Mouse (Mus musculus) retina, postnatal 7 days (tissue): Measurements from ENCODE around the gene Prrx2.

Source experiments
- DNase-seq: peaks from one replicate; pipeline ENCODE4 v3.0.0-alpha.2; 2012; ENCODE audit warnings: low read depth, low spot score

Gene Prrx2

DNA sequence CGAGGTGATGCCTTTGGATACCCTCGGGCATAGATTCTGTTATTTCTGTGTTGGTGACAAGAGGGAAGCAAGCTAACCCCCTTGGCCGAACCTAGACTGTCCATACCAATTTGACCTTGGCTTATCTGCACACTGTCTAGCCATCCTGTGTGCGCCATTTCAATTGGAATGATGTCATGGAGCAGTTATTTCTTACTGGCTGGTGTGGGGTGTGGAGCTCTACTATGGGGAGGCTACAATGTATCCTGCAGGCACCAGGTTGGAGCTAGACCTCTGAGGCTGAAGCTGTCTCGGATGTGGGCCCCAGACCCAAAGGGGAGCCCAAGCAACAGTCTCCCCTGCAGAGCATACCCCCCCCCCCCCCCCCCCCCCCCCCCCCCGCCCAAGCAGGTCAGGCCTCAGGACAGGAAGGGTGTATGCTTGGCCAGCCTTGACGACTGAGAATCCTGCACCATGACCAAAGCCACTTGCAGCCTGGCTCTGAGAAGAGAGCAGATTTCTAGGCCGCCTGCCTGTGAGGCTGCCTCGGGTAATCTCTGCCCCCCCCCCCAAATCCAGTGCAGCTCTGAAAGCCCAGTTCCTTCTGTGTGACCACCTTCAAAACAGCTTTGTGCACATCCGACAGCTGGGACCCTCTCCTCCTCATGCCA, at the start of gene Prrx2:
Prrx2 (plus strand) TSS at position 600 of the 650 bp plus-strand sequence.
- DNase-seq, result no peak

DNA sequence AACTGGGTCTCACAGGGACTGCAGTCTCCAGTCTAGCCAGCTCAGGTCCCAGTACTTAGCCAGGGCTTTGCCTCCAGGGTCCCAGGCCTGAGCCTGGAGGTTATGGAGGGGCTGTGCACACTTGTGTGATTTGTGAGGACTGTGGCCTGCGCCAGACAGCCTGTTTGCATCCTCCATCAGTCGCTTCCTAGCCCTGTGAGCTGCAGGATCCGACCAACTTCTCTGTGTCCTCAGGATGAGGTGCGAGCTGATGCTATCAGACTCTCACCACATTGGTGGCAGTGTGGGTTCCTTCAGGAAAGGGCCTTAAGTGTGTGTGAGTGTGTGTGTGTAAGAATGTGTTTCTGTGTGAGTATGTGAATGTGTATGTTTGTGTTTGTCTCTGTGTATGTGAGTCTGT, 47.3 kb upstream of the Prrx2 start:
- DNase-seq, result no peak

DNA sequence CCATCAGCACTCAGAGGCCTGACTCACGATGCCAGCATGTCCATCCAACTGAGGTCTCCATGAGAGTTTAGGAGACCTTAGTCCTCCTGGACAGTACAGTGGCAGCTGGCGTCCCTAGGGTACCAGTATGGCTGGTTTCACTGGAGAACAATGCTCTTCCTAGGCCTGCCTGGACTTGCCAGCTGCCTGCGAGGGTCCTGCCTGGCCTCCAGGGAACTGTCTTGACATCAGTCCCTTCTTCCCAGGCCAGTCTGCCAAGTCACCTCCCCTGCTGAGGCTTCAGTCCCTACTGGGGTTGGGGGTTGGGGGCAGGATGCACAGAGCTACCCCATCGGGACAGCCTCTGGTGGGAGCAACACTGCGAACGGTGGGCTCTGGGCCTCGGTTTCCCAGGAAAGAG, 42.7 kb upstream of the Prrx2 start:
- no peak for DNase-seq

DNA sequence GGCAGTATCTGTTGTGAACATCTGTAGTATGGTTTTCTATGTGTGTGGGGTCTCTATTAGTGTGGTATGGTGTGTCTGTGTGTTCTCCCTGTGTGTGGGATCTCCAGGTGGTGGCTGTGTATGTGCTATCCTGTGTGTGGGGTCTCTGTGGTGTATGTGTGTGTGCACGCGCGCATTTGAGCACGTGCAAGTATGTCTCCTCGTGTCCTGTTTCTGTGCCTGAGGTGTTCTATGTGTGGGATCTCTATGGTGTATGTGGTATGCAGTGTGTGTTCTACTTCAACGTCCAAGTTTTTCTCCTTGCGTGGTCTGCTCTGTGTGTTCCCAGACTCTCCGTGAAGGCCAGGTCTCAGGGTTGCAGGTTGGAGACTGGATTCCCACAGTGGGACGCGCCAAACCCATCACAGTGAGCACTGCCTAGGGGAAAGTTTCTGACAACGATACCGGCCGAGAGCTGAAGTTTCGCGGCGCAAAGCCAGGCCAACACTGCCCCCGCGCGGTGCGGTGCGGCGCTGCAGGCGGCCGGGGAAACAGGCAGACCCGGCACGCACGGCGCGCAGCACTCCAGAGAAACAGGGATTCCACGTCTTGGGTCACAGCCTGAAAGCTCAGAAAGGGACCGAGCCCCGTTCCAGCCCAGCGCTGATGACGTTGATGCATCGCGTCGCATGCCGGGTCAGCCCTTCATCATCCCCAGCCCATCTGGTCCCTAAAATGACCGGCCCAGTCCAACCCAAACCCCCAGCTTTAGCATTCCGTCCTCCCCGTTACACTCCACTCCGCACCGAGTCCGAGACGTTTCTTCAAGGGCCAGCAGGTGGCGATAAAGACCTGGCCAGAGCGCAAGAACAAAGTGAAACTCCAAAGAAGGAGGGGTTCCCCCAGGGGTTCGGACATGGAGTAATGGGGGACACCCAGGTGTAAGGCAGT, 40.3 kb upstream of the Prrx2 start:
- DNase-seq, result peak; percentile 82

DNA sequence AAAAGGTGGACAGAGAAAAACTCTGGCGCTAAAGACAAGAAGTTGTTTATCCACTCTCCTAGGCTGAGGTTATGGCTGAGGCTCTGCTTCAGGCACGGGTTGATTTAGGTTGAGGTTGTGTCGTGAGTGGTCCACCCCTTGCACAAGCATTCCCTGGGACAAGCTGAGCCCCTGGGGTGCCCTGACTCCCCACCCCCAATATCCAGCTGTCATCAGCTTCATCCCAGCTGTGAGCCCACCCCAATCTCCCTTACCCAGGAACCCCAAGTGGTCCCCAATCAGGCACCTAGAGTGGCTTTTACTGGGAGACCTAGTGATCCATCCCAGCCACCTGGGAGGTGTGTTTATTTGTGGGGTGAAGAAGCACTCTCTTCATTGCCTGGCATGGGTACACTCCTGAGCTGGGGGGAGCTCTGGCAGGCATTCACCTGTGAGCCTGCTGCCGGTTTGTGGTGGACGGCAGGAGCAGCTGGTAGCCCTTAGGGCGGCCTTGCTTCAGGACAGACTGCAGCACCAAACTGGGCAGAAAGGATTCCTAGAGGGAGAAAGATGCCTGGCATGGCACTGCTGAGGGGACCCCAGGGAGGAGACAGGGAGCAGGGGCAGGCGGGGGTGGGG, 39.4 kb upstream of the Prrx2 start:
- no peak for DNase-seq

DNA sequence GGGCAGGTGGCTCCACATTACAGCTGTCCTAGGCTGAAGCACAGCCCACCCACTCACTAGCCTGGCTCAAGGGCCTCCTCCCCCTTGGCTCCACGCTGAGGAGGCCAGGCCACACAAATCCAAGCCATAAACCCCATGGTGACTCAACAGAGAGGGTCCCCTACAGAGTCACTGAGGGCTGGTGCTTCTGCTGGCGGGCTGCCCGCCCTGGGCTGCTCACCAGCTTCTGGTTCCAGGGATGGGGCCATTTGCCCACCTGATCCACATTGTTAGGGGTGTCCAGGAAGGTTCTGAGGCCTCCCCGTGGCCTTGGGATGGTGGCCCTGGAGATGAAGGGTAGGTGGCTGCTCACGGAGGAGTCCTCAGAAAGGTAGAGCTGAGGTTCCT, 38.9 kb upstream of the Prrx2 start:
- DNase-seq, result no peak

DNA sequence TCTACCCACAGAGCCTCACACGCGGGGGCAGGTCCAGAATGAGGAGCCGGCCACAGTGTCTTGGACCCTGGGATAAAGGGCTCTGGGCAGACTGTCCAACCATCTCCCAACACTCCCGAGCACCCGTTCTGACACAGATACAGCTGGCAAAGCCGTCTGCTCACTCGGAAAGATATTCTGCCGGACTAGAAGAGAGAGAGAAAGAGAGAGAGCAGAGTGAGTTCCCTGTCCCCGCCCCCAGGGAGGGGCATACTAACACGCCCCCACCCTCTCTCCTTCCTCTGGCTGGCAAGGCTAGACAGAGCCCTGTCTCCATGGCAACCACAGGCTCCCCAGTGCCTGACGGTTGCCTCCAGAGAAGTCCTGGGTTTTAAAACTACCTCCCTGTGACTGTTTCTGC, 38.4 kb upstream of the Prrx2 start:
- DNase-seq, result no peak

DNA sequence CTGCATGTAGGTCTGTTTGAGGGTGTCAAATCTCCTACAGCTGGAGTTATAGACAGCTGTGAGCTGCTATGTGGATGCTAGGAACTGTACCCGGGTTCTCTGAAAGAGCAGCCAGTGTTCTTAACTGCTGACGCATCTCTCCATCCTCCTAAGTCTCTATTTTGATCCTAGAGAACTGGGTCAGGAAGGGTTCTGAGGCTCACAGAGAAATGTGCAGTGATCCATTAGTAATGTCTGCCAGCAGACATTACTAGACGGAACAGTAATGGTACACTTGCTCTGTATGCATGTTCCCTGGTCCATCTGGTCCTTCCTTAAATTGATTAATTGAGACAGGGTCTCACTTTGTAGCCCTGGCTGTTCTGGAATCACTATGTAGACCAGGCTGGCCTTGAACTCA, 35.3 kb upstream of the Prrx2 start:
- no peak for DNase-seq

DNA sequence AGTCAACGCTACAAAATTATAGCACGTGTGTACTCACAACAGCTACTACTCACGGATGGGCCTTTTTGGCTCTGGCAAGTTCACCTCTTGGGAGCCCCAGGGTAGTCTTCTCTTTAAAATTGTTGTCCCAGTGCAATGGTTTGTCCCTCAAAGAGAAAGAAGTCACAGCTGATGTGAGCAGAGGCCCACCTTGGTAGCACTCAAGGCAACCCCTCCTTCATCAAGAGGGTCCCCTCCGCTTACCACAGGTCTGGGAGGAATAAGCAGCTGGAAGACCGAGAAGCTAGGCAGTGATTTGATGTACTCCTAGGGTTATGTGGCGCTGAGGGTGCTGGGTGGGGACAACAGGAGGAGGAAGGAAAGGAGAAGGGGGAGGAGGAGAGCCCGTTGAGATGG, 34.1 kb upstream of the Prrx2 start:
- no peak for DNase-seq

DNA sequence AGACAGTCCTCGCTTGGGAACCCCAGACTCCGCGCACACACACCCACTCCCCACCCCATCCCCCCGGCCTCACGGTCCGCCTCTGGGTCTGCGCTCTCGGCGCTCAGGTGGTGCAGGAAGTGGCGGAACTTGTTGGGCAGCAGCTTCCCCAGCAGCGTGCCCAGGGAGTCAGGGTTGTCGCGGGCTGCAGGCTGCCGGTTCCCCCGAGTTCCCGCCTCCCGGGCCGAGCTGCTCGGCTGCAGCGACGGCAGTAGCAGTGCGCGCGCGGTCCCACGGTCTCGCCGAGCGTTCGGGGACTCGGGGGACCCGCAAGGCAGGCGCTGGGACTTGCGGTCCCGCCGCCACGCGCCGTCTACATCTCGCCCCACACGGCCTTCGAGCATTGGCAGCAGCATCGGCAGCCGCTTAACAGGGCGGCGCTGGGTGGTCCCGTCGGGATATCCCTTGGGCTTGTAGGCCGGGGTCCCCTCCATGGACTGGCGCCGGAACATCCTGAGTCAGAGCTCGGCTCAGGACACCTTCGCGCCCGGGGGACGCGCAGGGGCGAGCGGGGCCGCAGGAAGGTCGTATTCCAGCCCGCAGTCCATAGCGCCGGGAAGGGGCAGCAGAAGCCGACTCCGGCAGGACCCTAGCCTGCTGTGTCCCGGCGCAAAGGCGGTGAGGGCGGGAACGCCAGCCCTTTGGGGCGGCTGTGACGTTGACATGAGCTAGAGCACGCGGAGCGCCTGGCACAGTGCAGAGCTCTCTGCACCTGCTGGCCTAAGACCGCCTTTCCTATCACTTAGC, 33.5 kb upstream of the Prrx2 start:
- no peak for DNase-seq

DNA sequence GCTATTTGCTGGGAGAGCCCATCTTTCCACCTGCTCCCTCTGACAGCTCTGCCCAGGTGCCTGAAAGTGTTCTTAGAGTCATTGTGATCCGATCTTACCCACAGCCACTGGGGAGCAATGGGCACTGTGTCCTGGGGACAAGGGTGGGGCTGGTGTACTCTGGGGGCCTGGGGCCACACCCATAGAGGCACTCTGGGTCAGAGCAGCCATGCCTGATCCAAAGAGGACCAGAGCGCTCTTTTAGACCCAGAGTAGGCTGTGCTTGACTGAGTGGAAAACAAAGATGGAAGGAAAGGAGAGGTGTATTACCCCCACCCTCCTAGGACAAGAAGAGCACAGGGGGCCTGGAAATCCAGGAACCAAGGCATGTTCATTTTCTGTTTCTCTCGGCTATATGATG, 31.2 kb upstream of the Prrx2 start, which contains the start of gene 1700001O22Rik:
1700001O22Rik (minus strand) TSS at position 58 of the 400 bp plus-strand sequence.
- no peak for DNase-seq

DNA sequence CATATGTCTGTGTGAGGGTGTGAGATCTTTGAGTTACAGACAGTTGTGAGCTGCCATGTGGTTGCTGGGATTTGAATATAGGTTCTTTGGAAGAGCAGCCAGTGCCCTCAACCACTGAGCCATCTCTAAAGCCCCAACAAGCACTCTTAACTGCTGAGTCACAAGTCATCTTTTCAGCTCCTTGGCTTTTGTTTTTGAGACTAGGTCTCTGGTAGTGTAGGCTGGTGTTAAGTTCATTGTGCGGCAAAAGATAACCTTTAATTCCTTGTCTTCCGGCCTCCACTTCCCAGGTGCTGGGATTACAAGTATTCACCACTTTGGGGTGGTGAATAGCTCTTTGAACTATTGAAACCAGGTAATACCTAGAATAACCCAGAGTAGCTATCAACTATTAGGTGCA, 28.8 kb upstream of the Prrx2 start:
- DNase-seq, result no peak

DNA sequence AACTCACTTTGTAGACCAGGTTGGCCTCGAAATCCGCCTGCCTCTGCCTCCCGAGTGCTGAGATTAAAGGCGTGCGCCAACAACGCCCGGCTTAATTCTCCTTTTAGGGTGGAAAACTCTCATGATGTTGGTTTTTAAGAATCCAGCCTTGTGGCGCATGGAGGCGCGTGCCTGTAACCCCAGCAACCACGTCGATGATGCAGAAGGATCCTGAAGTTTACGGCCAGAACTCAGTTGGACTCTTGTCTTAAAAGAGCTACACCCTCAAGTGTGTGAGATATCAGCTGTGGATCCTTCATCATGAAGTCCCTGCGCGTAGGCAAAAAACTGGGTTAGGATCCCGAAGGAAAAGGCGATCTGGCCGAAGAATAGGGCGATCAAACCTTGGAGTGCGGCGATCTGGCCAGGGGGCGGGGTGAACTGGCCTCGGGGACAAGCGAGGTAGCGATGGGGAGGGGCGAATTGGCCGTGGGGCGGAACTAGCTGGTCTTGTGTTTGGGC, 27.6 kb upstream of the Prrx2 start:
- DNase-seq, result no peak

DNA sequence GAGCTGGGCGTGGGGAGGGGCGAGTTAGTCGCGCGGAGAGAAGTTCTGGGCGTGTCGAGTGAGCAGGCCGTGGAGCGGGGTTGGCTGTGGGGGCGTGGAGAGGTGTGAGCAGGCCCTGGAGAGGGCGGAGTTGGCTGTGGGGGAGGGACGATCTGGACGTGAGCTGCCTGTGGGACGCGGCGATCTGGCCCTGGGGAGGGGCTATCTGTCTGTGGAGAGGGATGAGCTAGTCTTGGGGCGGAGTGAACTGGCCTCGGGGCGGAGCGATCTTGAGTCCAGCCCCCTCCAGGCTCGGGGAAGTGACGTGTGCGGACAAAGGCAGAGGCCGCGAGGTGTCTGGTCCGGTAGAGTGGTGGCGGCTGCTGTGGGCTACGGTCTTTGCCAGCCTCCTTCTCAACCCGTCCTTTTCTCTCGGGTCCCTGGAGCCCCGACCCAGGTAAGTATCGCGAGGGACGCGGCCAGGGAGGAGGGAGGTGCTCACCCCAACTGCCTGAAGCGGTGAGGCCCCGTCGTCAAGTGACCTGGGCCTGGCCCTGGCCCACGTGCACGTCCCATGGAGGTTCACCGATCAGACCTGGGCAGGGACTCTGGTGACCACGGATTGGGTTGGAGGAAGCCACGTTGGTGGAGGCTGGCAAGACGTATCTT, 27.0 kb upstream of the Prrx2 start, which contains the start of gene Ntmt1:
Ntmt1 (plus strand) TSS at position 179 of the 648 bp plus-strand sequence.
- peak; percentile 98 for DNase-seq

DNA sequence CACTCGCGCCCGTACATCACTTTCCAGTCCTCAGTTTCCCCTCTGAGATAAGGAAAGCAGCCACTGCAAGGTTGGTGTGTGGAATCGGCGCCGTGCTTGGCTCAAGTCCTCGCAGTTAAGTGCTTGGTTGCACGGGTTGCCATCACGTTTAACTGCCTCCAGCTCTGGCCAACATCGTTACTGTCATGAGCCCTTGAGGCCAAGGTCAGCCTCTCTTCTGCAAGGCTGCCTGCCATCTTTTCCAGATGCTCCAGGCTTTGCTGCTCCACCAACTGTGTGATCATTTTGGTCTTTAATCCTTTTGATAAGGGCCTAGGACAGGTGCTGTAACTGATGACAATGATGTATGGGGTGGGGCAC, 26.5 kb upstream of the Prrx2 start:
- no peak for DNase-seq

DNA sequence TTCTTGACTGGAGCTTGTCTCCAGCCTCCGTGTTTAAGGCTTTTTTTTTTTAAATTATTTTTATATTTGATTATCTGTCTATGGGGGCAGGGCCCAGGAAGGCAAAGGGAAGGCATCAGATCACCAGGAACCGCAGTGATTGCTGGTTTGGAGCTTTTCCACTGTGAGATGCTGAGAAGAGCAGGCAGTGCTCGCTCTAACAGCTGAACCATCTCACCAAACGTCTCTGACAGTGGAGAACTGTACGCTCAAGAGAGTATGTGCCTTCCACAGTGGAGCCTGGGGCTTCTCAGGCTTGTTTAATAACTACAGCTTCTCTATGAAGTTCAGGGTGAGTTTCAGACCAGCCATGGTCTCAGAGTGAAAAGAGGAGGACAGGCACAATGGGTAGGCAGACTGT, 25.3 kb upstream of the Prrx2 start:
- no peak for DNase-seq

DNA sequence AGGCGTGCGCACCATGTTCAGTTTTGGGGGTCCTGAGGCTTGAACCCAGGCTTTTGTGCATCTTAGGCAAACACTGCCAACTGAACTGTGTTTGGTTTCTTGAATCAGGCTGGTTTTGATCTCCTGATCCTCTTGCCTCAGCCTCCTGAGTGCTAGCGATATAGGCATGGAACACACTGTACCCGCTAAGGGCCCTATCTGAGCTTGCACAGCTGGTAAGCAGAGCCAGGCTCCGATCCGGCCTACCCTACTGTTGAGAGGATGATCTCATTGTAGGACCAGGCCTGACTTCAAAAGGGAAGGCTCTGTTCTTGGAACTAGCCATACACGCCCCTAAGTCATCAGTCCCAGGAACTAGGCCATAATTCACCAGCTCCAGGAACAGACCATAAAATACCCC, 24.2 kb upstream of the Prrx2 start:
- no peak for DNase-seq

DNA sequence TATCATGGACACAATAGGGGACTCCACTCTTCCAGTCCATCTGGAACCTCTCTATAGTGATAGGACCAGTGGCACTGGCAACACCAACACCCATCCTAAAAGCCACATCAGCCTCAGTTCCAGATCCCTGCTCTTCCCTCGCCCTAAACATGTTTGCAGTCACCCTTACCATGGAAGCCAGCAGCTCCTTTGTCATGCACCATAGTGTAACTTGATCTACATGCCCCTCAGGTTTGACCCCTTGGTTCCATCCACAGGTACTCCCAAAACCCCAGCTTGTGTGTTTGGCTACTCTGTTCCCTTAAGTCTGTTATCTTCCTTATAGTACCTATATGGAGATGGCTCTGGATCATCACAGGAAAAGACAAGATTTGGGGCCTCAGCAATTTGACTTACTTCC, 18.4 kb upstream of the Prrx2 start:
- no peak for DNase-seq

DNA sequence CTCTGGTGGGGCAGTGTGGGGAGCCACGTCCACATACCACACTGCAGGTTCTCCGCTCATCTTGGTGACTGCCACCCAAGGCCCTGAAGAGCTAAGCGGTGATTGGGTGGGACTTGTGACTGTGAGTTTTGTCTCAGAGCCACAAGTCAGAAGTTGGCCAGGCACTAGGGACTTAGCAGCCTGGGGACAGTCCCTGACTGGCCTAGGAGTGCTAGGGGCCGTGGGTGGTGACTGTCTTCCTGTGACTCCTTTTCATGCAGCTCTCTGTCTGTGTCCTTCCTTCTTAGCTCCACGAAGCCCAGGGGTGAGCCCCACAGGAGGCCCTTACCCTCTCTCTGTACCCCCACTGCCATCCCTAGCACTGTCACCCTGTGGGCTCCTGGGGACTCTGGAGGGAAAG, 14.9 kb upstream of the Prrx2 start:
- no peak for DNase-seq

DNA sequence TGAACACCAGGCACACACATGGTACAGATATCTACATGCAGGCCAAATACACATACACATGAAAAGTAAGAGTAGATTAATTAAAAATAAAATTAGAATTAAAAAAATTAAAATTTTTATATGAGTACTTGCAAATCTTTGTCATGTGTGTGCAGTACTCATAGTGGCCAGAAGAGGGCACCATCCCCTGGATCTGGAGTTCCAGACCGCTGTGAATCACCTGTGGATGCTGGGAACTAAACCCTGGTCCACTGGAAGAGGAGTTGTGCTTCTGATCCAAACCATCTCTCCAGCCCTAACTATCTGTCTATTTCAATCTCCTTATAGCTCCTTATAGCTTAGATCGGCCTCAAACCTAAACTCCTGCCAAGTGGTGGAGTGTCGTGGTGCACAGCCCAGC, 13.7 kb upstream of the Prrx2 start:
- DNase-seq, result no peak

DNA sequence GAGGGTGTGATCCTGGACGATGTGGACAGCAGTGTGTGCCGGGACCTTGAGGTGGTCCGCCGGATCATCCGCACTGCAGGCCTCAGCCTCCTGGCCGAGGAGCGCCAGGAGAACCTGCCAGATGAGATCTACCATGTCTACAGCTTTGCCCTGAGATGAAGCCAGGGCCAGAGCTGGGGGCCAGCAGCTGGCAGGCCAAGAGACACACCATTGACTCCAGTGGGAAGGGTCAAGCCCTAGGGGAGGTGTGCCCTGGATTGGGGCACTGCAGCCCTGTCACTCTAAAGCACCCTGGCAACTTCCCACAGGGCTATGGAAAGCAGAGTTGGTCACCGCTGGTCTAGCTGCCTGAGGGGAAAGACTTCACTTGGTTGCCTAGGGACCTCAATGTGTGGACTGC, 12.3 kb upstream of the Prrx2 start:
- DNase-seq, result no peak
